Mouse (Mus musculus) right cerebral cortex, postnatal 14 days (tissue): ENCODE measurements around the gene Tmem42.
A peak's percentile ranks its signal among the peaks of the same experiment; 100 is the strongest.

Experiments used
- DNase-seq: peaks from one replicate; pipeline ENCODE4 v3.0.0; 2022

Gene Tmem42

DNA sequence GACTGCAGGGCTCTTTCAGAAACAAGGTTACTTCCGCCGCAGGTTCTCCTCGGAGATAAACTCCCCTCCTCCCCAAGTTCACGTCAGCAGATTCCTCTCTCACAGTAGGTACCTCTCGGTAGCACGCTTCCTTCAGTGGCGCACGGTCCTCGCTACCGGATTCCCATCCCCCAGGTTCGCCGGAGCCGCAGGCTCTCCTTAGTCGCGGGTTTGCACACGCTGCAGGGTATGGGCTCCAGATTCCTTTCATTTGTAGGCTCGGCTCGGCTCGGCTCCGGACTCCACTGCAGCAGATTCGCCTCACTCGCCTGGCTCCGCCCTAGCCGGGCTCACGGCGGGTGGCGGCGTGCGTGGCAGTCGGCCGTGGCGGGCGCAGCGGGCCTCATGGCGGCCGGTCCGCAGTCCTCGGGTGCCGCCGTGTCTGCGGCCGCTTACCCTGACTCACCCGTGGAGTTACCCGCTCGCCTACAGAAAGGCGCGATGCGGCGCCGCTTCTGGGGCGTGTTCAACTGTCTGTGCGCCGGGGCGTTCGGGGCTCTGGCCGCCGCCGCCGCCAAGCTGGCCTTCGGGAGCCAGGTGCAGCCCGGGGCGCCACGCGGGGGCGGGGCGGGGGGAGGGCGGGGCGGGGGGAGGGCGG lies at the start of gene Tmem42:
TSS of gene Tmem42 (plus strand) at position 332 of the 637 bp plus-strand sequence.
- peak; percentile 83 for DNase-seq

- DNase-seq: no peak
Observed at GRCm38 (mm10) chr9:122998406-122999192, 22.5 kb upstream of the Tmem42 start.

DNA sequence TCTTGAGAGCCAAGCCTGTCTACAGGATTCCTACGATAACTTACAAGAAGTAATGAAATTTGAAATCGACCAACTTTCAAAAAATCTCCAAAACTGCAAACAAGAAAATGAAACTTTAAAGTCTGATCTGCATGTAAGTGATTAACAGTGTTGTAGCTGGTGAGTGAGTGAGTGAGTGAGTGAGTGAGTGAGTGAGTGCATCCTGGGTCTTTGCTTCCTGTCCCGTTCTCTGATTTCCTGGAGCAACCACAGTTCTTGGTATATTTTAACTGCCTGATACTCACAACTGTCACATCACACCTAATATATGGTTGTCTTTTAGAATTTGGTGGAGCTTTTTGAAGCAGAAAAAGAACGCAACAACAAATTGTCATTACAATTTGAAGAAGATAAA lies 21.9 kb upstream of the Tmem42 start:
- no peak for DNase-seq

DNA sequence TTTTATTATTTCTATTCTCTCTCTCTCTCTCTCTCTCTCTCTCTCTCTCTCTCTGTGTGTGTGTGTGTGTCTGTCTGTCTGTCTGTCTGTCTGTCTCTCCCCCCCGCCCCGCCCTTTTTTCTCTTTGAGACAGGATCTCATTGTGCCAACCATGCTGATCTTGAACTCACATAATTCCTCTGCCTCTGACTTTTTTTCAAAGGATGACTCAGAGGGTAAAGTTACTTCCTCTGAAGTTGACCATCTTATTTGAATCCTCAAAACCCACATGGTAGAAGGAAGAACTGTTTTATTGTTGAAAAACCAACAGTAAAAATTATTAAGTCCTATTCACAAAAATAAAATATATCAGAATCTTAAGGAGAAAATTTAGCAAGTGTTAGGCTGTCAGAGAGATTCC lies 16.4 kb upstream of the Tmem42 start:
- no peak for DNase-seq

- no peak for DNase-seq
Observed at GRCm38 (mm10) chr9:123006071-123006470, 15.1 kb upstream of the Tmem42 start.

GRCm38 (mm10) chr9:123021636-123022379 lies 682 bp downstream of the Tmem42 start:
- peak; percentile 7 for DNase-seq

DNA sequence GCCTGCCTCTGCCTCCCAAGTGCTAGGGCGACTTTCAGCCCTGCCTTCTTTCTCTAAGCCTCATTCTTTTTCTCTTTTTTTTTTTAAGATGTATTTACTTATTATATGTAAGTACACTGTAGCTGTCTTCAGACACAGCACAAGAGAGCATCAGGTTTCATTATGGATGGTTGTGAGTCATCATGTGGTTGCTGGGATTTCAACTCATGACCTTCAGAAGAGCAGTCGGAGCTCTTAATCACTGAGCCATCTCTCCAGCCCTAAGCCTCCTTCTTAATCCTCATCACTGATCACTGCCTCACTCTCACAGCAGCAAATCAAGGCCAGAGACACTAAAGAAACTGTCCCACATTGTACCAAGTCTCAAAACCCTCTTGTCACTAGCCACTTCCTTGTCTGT lies 3.1 kb downstream of the Tmem42 start:
- DNase-seq: no peak

- DNase-seq: no peak
Observed at GRCm38 (mm10) chr9:123031496-123032246, 10.5 kb downstream of the Tmem42 start.

- no peak for DNase-seq
Observed at GRCm38 (mm10) chr9:123034426-123034825, 13.3 kb downstream of the Tmem42 start, which contains the start of gene Tgm4. Tgm4 (plus strand) TSS chr9:123034726.

- DNase-seq: no peak
Observed at GRCm38 (mm10) chr9:123047665-123048064, 26.5 kb downstream of the Tmem42 start.

GRCm38 (mm10) chr9:123058724-123059292 lies 37.7 kb downstream of the Tmem42 start:
- DNase-seq: no peak

DNA sequence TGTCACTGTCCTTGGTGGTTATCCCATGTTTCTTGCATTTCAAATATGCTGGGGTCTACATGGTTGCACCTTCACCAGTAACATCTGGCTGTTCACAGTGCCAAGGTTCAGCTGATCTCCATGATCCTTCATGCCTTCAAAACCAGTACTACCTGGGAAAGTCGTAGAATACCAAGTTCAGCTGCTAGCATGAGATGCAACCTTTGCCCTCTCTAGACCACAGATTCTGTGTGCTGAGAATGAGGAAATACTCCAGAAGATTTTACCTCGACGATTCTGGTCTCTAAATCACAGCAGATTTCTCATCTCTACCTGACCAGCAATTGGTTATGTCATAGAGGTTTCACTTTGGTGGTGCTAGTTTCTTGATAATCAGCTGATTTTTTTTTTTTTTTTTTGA lies 39.0 kb downstream of the Tmem42 start:
- DNase-seq: no peak
